Mouse (Mus musculus) liver, embryonic 14.5 days (tissue): ENCODE measurements around the gene Tor1aip2.

ENCODE experiments used
- CTCF ChIP-seq: IDR thresholded peaks from 2 replicates; pipeline ENCODE4 v1.5.1; 2016; ENCODE audit warnings: antibody characterized with exemption, low read depth, control low read depth
- EP300 ChIP-seq: IDR thresholded peaks from 2 replicates; pipeline ENCODE4 v1.6.1; 2016; ENCODE audit warnings: antibody characterized with exemption, low read depth

DNA sequence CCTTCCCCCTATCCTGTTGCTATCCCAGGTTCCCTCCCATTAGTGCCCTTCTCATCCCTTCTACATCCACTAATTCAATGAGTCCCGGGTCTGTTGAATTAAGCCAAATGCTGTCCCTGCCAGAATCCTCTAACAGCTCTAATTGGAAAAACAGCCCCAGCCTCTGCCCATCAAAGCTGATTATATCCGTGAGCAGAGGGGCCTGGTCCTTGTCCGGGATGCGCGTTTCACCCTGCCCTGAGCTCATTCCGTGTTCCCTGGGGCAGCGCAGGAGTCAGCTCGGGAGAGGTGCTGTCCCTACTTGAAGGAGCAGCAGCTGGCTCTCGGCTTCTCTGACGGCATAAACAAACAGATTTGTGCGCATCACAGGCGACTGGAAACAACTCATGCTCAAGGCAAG is 76.5 kb downstream of the Tor1aip2 start:
- TF ChIP-seq EP300 (no peak), CTCF (no peak)
